Mouse (Mus musculus): ENCODE data around the gene Foxm1.

GRCm38 (mm10) chr6:128366466-128366865, 3.7 kb downstream of the Foxm1 start:
- TF ChIP-seq CTCF (IDR thresholded peaks at IDR 0.05; ENCODE audit: low read depth, low read length) (no peak), POLR2A (IDR thresholded peaks at IDR 0.05; ENCODE audit: extremely low read depth, insufficient read depth, low read length) (no peak)
